Mouse (Mus musculus) limb, embryonic 12.5 days (tissue): ENCODE data around the gene Cacnb4. TPM values are rescaled to one million over a fixed set of nuclear protein-coding genes. Genes with fewer than 3 reads are reported as not detected.

Source experiments
- ATAC-seq: fragments of 200-750 bp; cut with Nextera tagmentation; 2 replicates; pipeline ENCODE4 v1.8.0; 2017; ENCODE audit warnings: low read depth, moderate TSS enrichment; ENCODE audit not compliant: insufficient number of reproducible peaks, insufficient read depth, low FRiP score, low TSS enrichment
- H3K27ac ChIP-seq: fragments of 300-500 bp; sonication (generic); 2 replicates; pipeline ENCODE4 v1.5.1; 2016; ENCODE audit warnings: mild to moderate bottlenecking, moderate library complexity
- H3K27me3 ChIP-seq: fragments of 300-500 bp; sonication (generic); 2 replicates; pipeline ENCODE4 v1.6.1; 2016; ENCODE audit warnings: mild to moderate bottlenecking, moderate library complexity
- H3K36me3 ChIP-seq: fragments of 300-500 bp; sonication (generic); 2 replicates; pipeline ENCODE4 v1.6.1; 2016; ENCODE audit warnings: mild to moderate bottlenecking, moderate library complexity
- H3K4me1 ChIP-seq: fragments of 300-500 bp; sonication (generic); replicated peaks from 2 replicates; pipeline ENCODE4 v1.6.1; 2016
- H3K4me2 ChIP-seq: fragments of 300-500 bp; sonication (generic); 2 replicates; pipeline ENCODE4 v1.6.1; 2016; ENCODE audit warnings: mild to moderate bottlenecking, moderate library complexity
- H3K4me3 ChIP-seq: fragments of 300-500 bp; sonication (generic); replicated peaks from 2 replicates; pipeline ENCODE4 v1.5.1; 2016; ENCODE audit warnings: mild to moderate bottlenecking
- H3K9ac ChIP-seq: fragments of 300-500 bp; sonication (generic); replicated peaks from 2 replicates; pipeline ENCODE4 v1.6.1; 2016; ENCODE audit warnings: mild to moderate bottlenecking, moderate library complexity
- H3K9me3 ChIP-seq: fragments of 300-500 bp; sonication (generic); 2 replicates; pipeline ENCODE4 v1.6.1; 2016; ENCODE audit warnings: mild to moderate bottlenecking, moderate library complexity
- WGBS: fragments of 180-500 bp; shearing (Covaris S2); methylation state at CpG from one replicate; pipeline ENCODE4 v1.1.7; 2016; 5-methylcytosine and 5-hydroxymethylcytosine counted together
- polyA plus RNA-seq: library from polyadenylated mRNA; unstranded; fragments of >200 nt; fragmentation: Nextera tagmentation; extraction: Ambion mirVana; gene quantifications from 2 replicates; pipeline ENCODE4 v1.2.1, GENCODE M21; 2016

Gene Cacnb4
- polyA plus RNA-seq, 1 experiment from 2014 or later, result 0.88 TPM

- no peak overlapping the region for H3K9ac ChIP-seq
- no peaks in the 10 kb centered on the region; the same call in 1 of the 2 replicates for H3K36me3 ChIP-seq
- H3K27ac ChIP-seq, result no peak overlapping the region
- peak overlapping the region; percentile 68 for H3K4me2 ChIP-seq
- 47% methylated on average over 8 of the region's 8 CpGs for WGBS
- no peaks in the 10 kb centered on the region for H3K27me3 ChIP-seq
- H3K4me1 ChIP-seq, result peaks cover 23% of the 10 kb centered on the region
- ATAC-seq, result no peak
- no peaks in the 10 kb centered on the region for H3K9me3 ChIP-seq
- H3K4me3 ChIP-seq, result peak overlapping the region; percentile 94
Measured at GRCm38 (mm10) chr2:52422871-52423610, 253.6 kb downstream of the Cacnb4 start.

- 63% methylated on average over 6 of the region's 6 CpGs for WGBS
- H3K36me3 ChIP-seq, result peaks cover 10% of the 10 kb centered on the region
- H3K4me3 ChIP-seq, result no peak overlapping the region
- H3K9ac ChIP-seq, result no peak overlapping the region
- H3K27me3 ChIP-seq, result no peaks in the 10 kb centered on the region
- no peak overlapping the region for H3K27ac ChIP-seq
- ATAC-seq, result no peak
- H3K4me2 ChIP-seq, result no peak overlapping the region
- 0 out of 2 replicates have a peak, but pooled peaks cover 6% of the 10 kb centered on the region for H3K9me3 ChIP-seq
- H3K4me1 ChIP-seq, result peaks cover 23% of the 10 kb centered on the region
Measured at GRCm38 (mm10) chr2:52421197-52421596, 255.4 kb downstream of the Cacnb4 start.

GRCm38 (mm10) chr2:52420001-52420710, 256.5 kb downstream of the Cacnb4 start:
- Histone ChIP-seq H3K27ac (no peak overlapping the region), H3K36me3 (peaks cover 20% of the 10 kb centered on the region), H3K4me1 (peaks cover 23% of the 10 kb centered on the region), H3K9ac (no peak overlapping the region), H3K4me3 (no peak overlapping the region), H3K27me3 (no peaks in the 10 kb centered on the region), H3K9me3 (peaks cover 12% of the 10 kb centered on the region; the same call in 1 of the 2 replicates), H3K4me2 (no peak overlapping the region)
- 94% methylated on average over 7 of the region's 7 CpGs for WGBS
- ATAC-seq, result no peak

- H3K27me3 ChIP-seq, result no peaks in the 10 kb centered on the region
- 84% methylated on average over 6 of the region's 6 CpGs for WGBS
- peaks cover 28% of the 10 kb centered on the region for H3K36me3 ChIP-seq
Measured at GRCm38 (mm10) chr2:52419295-52419694, 257.3 kb downstream of the Cacnb4 start.

GRCm38 (mm10) chr2:52412524-52413037, 264.1 kb downstream of the Cacnb4 start:
- peaks cover 39% of the 10 kb centered on the region for H3K9me3 ChIP-seq
- ATAC-seq, result no peak

More at GRCm38 (mm10) chr2:52419295-52419694, 257.3 kb downstream of the Cacnb4 start:
- H3K9me3 ChIP-seq, result peaks cover 12% of the 10 kb centered on the region; the same call in 1 of the 2 replicates
- H3K27ac ChIP-seq, result no peak overlapping the region
- H3K9ac ChIP-seq, result no peak overlapping the region
- no peak overlapping the region for H3K4me3 ChIP-seq
- ATAC-seq, result no peak
- peaks cover 23% of the 10 kb centered on the region for H3K4me1 ChIP-seq
- no peak overlapping the region for H3K4me2 ChIP-seq

GRCm38 (mm10) chr2:52406480-52406879, 270.2 kb downstream of the Cacnb4 start:
- WGBS, result 96% methylated on average over 1 of the region's 1 CpGs
- Histone ChIP-seq H3K9me3 (peaks cover 22% of the 10 kb centered on the region), H3K4me3 (no peak overlapping the region), H3K4me1 (no peaks in the 10 kb centered on the region), H3K27me3 (no peaks in the 10 kb centered on the region), H3K27ac (no peak overlapping the region), H3K36me3 (peaks cover 80% of the 10 kb centered on the region), H3K4me2 (no peak overlapping the region), H3K9ac (no peak overlapping the region)
- ATAC-seq, result no peak

More at GRCm38 (mm10) chr2:52412524-52413037, 264.1 kb downstream of the Cacnb4 start:
- H3K9ac ChIP-seq, result no peak overlapping the region
- 94% methylated on average over 5 of the region's 5 CpGs for WGBS
- no peak overlapping the region for H3K4me3 ChIP-seq
- H3K36me3 ChIP-seq, result peaks cover 89% of the 10 kb centered on the region
- no peak overlapping the region for H3K27ac ChIP-seq
- no peak overlapping the region for H3K4me2 ChIP-seq
- no peaks in the 10 kb centered on the region for H3K27me3 ChIP-seq
- H3K4me1 ChIP-seq, result no peaks in the 10 kb centered on the region

GRCm38 (mm10) chr2:52405238-52405637, 271.4 kb downstream of the Cacnb4 start:
- Histone ChIP-seq H3K4me1 (no peaks in the 10 kb centered on the region), H3K27me3 (no peaks in the 10 kb centered on the region), H3K27ac (no peak overlapping the region), H3K9ac (no peak overlapping the region), H3K4me3 (no peak overlapping the region), H3K36me3 (peaks cover 69% of the 10 kb centered on the region), H3K9me3 (peaks cover 10% of the 10 kb centered on the region), H3K4me2 (no peak overlapping the region)
- WGBS, result 91% methylated on average over 5 of the region's 5 CpGs
- ATAC-seq, result no peak

- ATAC-seq, result no peak
- no peaks in the 10 kb centered on the region for H3K27me3 ChIP-seq
- WGBS, result 86% methylated on average over 5 of the region's 5 CpGs
- H3K36me3 ChIP-seq, result peaks cover 6% of the 10 kb centered on the region
- H3K4me1 ChIP-seq, result no peaks in the 10 kb centered on the region
- H3K9me3 ChIP-seq, result no peaks in the 10 kb centered on the region
- no peak overlapping the region for H3K27ac ChIP-seq
- no peak overlapping the region for H3K4me2 ChIP-seq
- no peak overlapping the region for H3K4me3 ChIP-seq
- no peak overlapping the region for H3K9ac ChIP-seq
Measured at GRCm38 (mm10) chr2:52394529-52394928, 282.1 kb downstream of the Cacnb4 start.

- Histone ChIP-seq H3K4me3 (no peak overlapping the region), H3K27ac (no peak overlapping the region), H3K4me1 (no peaks in the 10 kb centered on the region), H3K4me2 (no peak overlapping the region), H3K36me3 (no peaks in the 10 kb centered on the region), H3K9ac (no peak overlapping the region), H3K9me3 (no peaks in the 10 kb centered on the region), H3K27me3 (no peaks in the 10 kb centered on the region)
- 63% methylated on average over 2 of the region's 2 CpGs for WGBS
- ATAC-seq, result no peak
Measured at GRCm38 (mm10) chr2:52390415-52390975, 286.1 kb downstream of the Cacnb4 start.

GRCm38 (mm10) chr2:52389975-52390374, 286.7 kb downstream of the Cacnb4 start:
- Histone ChIP-seq H3K27ac (no peak overlapping the region), H3K36me3 (no peaks in the 10 kb centered on the region), H3K27me3 (no peaks in the 10 kb centered on the region), H3K9me3 (no peaks in the 10 kb centered on the region), H3K4me3 (no peak overlapping the region), H3K9ac (no peak overlapping the region), H3K4me2 (no peak overlapping the region), H3K4me1 (no peaks in the 10 kb centered on the region)
- 64% methylated on average over 3 of the region's 3 CpGs for WGBS
- no peak for ATAC-seq

GRCm38 (mm10) chr2:52386451-52386850, 290.2 kb downstream of the Cacnb4 start:
- H3K27ac ChIP-seq, result no peak overlapping the region
- no peak overlapping the region for H3K9ac ChIP-seq
- no peaks in the 10 kb centered on the region for H3K9me3 ChIP-seq
- WGBS, result 73% methylated on average over 6 of the region's 6 CpGs
- no peak for ATAC-seq
- H3K4me3 ChIP-seq, result no peak overlapping the region
- no peaks in the 10 kb centered on the region for H3K4me1 ChIP-seq
- no peaks in the 10 kb centered on the region for H3K36me3 ChIP-seq
- H3K27me3 ChIP-seq, result no peaks in the 10 kb centered on the region
- H3K4me2 ChIP-seq, result no peak overlapping the region
